Mouse (Mus musculus) lung, embryonic 14.5 days (tissue): Measurements from ENCODE around the gene Ptms. TPM values are rescaled to one million over a fixed set of nuclear protein-coding genes. Genes with fewer than 3 reads are reported as not detected.
A peak's percentile ranks its signal among the peaks of the same experiment; 100 is the strongest.

Experiments used
- ATAC-seq: fragments of 200-750 bp; cut with Nextera tagmentation; 2 replicates; pipeline ENCODE4 v1.8.0; 2017; ENCODE audit warnings: mild to moderate bottlenecking, moderate TSS enrichment, moderate library complexity; ENCODE audit not compliant: insufficient read depth
- DNase-seq: peaks from one replicate; pipeline ENCODE4 v3.0.0-alpha.2; 2015
- H3K27ac ChIP-seq: fragments of 300-500 bp; sonication (generic); 2 replicates; pipeline ENCODE4 v1.5.1; 2014; ENCODE audit warnings: low read depth, mild to moderate bottlenecking, moderate library complexity
- H3K27me3 ChIP-seq: fragments of 300-500 bp; sonication (generic); 2 replicates; pipeline ENCODE4 v1.6.1; 2014; ENCODE audit warnings: low read length, control low read depth; ENCODE audit not compliant: insufficient read depth
- H3K36me3 ChIP-seq: fragments of 300-500 bp; sonication (generic); 2 replicates; pipeline ENCODE4 v1.6.1; 2014; ENCODE audit warnings: control low read depth; ENCODE audit not compliant: insufficient read depth
- H3K4me1 ChIP-seq: fragments of 300-500 bp; sonication (generic); 2 replicates; pipeline ENCODE4 v1.6.1; 2014; ENCODE audit warnings: antibody characterized with exemption, control low read depth; ENCODE audit not compliant: insufficient read depth
- H3K4me2 ChIP-seq: fragments of 300-500 bp; sonication (generic); 2 replicates; pipeline ENCODE4 v1.6.1; 2014; ENCODE audit warnings: mild to moderate bottlenecking
- H3K4me3 ChIP-seq: fragments of 300-500 bp; sonication (generic); 2 replicates; pipeline ENCODE4 v1.5.1; 2014; ENCODE audit warnings: low read depth, low read length
- H3K9ac ChIP-seq: fragments of 300-500 bp; sonication (generic); 2 replicates; pipeline ENCODE4 v1.6.1; 2014
- H3K9me3 ChIP-seq: fragments of 300-500 bp; sonication (generic); 2 replicates; pipeline ENCODE4 v1.6.1; 2016; ENCODE audit warnings: low read depth, low read length, control low read depth
- CTCF ChIP-seq: IDR thresholded peaks from 2 replicates; pipeline ENCODE4 v1.5.1; 2016; ENCODE audit warnings: antibody characterized with exemption, low read depth
- WGBS: fragments of 180-500 bp; shearing (Covaris S2); extraction: QIAGEN DNeasy Blood & Tissue Kit; methylation state at CpG from one replicate; pipeline ENCODE4 v1.1.7; 2014; 5-methylcytosine and 5-hydroxymethylcytosine counted together
- polyA plus RNA-seq: library from polyadenylated mRNA; unstranded; fragments of >200 nt; fragmentation: Nextera tagmentation; extraction: Ambion mirVana; gene quantifications from 2 replicates; pipeline ENCODE4 v1.2.1, GENCODE M21; 2014

The Ptms gene
- polyA plus RNA-seq, 1 experiment from 2014 or later = 442 TPM

- Histone ChIP-seq H3K4me1 (peaks cover 15% of the 10 kb centered on the region), H3K9ac (no peak overlapping the region)
- 86% methylated on average over 7 of the region's 7 CpGs for WGBS
Observed at GRCm38 (mm10) chr6:124914511-124914910, 5.4 kb downstream of the Ptms start.

GRCm38 (mm10) chr6:124913721-124914285 is 6.1 kb downstream of the Ptms start:
- Histone ChIP-seq H3K27ac (no peak overlapping the region), H3K9ac (no peak overlapping the region; the same call in 1 of the 2 replicates)
- TF ChIP-seq CTCF = no peak

More at GRCm38 (mm10) chr6:124914511-124914910, 5.4 kb downstream of the Ptms start:
- H3K9me3 ChIP-seq = no peaks in the 10 kb centered on the region
- peak overlapping the region; percentile 100; the same call in 1 of the 2 replicates for H3K4me2 ChIP-seq
- H3K36me3 ChIP-seq = peaks cover 27% of the 10 kb centered on the region
- no peak for DNase-seq
- H3K27ac ChIP-seq = no peak overlapping the region
- no peak for ATAC-seq
- H3K4me3 ChIP-seq = no peak overlapping the region
- H3K27me3 ChIP-seq = peaks cover 10% of the 10 kb centered on the region; the same call in 1 of the 2 replicates
- TF ChIP-seq CTCF = no peak

GRCm38 (mm10) chr6:124913214-124913613 is 6.7 kb downstream of the Ptms start:
- Histone ChIP-seq H3K9ac (no peak overlapping the region), H3K4me1 (peaks cover 12% of the 10 kb centered on the region), H3K4me3 (no peak overlapping the region), H3K4me2 (no peak overlapping the region), H3K9me3 (no peaks in the 10 kb centered on the region), H3K27ac (no peak overlapping the region), H3K27me3 (peaks cover 10% of the 10 kb centered on the region; the same call in 1 of the 2 replicates), H3K36me3 (peaks cover 27% of the 10 kb centered on the region)
- ATAC-seq (no peak), DNase-seq (peak; percentile 40)
- 60% methylated on average over 6 of the region's 6 CpGs for WGBS
- TF ChIP-seq CTCF = no peak

More at GRCm38 (mm10) chr6:124913721-124914285, 6.1 kb downstream of the Ptms start:
- no peak overlapping the region for H3K4me3 ChIP-seq
- no peaks in the 10 kb centered on the region for H3K9me3 ChIP-seq
- H3K4me2 ChIP-seq = peak overlapping the region; percentile 12; the same call in 1 of the 2 replicates
- H3K27me3 ChIP-seq = peaks cover 10% of the 10 kb centered on the region; the same call in 1 of the 2 replicates
- no peak for DNase-seq
- H3K36me3 ChIP-seq = peaks cover 27% of the 10 kb centered on the region
- WGBS = 68% methylated on average over 14 of the region's 14 CpGs
- no peak for ATAC-seq
- peaks cover 12% of the 10 kb centered on the region for H3K4me1 ChIP-seq

- DNase-seq (peak; percentile 46), ATAC-seq (peak; percentile 8; the same call in 1 of the 2 replicates)
- Histone ChIP-seq H3K4me1 (peaks cover 12% of the 10 kb centered on the region), H3K36me3 (peaks cover 27% of the 10 kb centered on the region), H3K9ac (peak within 1 kb of the TSS; percentile 23), H3K4me2 (peak within 1 kb of the TSS; percentile 36; the same call in 1 of the 2 replicates), H3K27me3 (peaks cover 10% of the 10 kb centered on the region; the same call in 1 of the 2 replicates), H3K27ac (peak within 1 kb of the TSS; percentile 15; the same call in 1 of the 2 replicates), H3K4me3 (no peak within 1 kb of the TSS), H3K9me3 (no peaks in the 10 kb centered on the region)
- no peak for TF ChIP-seq CTCF
- WGBS = 9% methylated on average over 13 of the region's 13 CpGs
Observed at GRCm38 (mm10) chr6:124911533-124912218, 8.2 kb downstream of the Ptms start, which contains the start of gene Lag3. TSS of gene Lag3 (minus strand) at chr6:124911705.

GRCm38 (mm10) chr6:124910032-124910431 is 9.9 kb downstream of the Ptms start:
- Histone ChIP-seq H3K4me1 (peaks cover 9% of the 10 kb centered on the region), H3K27ac (no peak overlapping the region), H3K27me3 (peaks cover 10% of the 10 kb centered on the region; the same call in 1 of the 2 replicates), H3K9me3 (no peaks in the 10 kb centered on the region), H3K9ac (peak overlapping the region; percentile 48), H3K4me3 (peak overlapping the region; percentile 18), H3K4me2 (peak overlapping the region; percentile 55), H3K36me3 (peaks cover 26% of the 10 kb centered on the region)
- TF ChIP-seq CTCF = no peak
- 7% methylated on average over 32 of the region's 32 CpGs for WGBS
- DNase-seq (peak; percentile 45), ATAC-seq (0 out of 2 replicates have a peak, but pooled peaks have one; percentile 19)

- Histone ChIP-seq H3K9ac (no peak overlapping the region), H3K27me3 (peaks cover 10% of the 10 kb centered on the region; the same call in 1 of the 2 replicates), H3K4me1 (peaks cover 15% of the 10 kb centered on the region), H3K36me3 (0 out of 2 replicates have a peak, but pooled peaks cover 4% of the 10 kb centered on the region), H3K27ac (no peak overlapping the region), H3K4me3 (no peak overlapping the region), H3K9me3 (no peaks in the 10 kb centered on the region), H3K4me2 (no peak overlapping the region)
- ATAC-seq (no peak), DNase-seq (no peak)
- 71% methylated on average over 1 of the region's 1 CpGs for WGBS
- TF ChIP-seq CTCF = no peak
Observed at GRCm38 (mm10) chr6:124907767-124908166, 12.1 kb downstream of the Ptms start.
